Mouse (Mus musculus) T-helper 1 cell (primary cell): ENCODE results near the gene Fam120a.

ENCODE experiments used
- in situ Hi-C: fragments of 300-600 bp; cut with MboI, MseI; formaldehyde crosslinking; loops from one replicate; pipeline ENCODE4 v1.15.1; 2025; ENCODE audit warnings: high pct_unique_total_duplicates

Gene Fam120a

GRCm38 (mm10) chr13:48917113-48917599 is 50.7 kb downstream of the Fam120a start:
- in situ Hi-C loops: loop anchor here (25.0 kb wide), 1 partner anchor 795 kb away; no protein-coding TSS in a partner anchor

GRCm38 (mm10) chr13:48913680-48914079 is 54.1 kb downstream of the Fam120a start:
- in situ Hi-C loops: loop anchor here (25.0 kb wide), 1 partner anchor 799 kb away; no protein-coding TSS in a partner anchor

GRCm38 (mm10) chr13:48913141-48913540 is 54.7 kb downstream of the Fam120a start:
- in situ Hi-C loops: loop anchor here (25.0 kb wide), 1 partner anchor 799 kb away; no protein-coding TSS in a partner anchor

- in situ Hi-C loops: loop anchor here (25.0 kb wide), 1 partner anchor 801 kb away; no protein-coding TSS in a partner anchor
These were observed 56.4 kb downstream of the Fam120a start for GRCm38 (mm10) chr13:48911426-48911825.

GRCm38 (mm10) chr13:48905458-48905857 is 62.4 kb downstream of the Fam120a start:
- in situ Hi-C loops: loop anchor here (25.0 kb wide), 1 partner anchor 807 kb away; no protein-coding TSS in a partner anchor

GRCm38 (mm10) chr13:48895376-48895775 is 72.4 kb downstream of the Fam120a start:
- in situ Hi-C loops: no loop called here

- in situ Hi-C loops: no loop called here
These were observed 77.4 kb downstream of the Fam120a start for GRCm38 (mm10) chr13:48890260-48890960.

- in situ Hi-C loops: no loop called here
These were observed 89.3 kb downstream of the Fam120a start for GRCm38 (mm10) chr13:48878534-48878933.

GRCm38 (mm10) chr13:48877805-48878204 is 90.0 kb downstream of the Fam120a start:
- in situ Hi-C loops: no loop called here

- in situ Hi-C loops: no loop called here
These were observed 95.1 kb downstream of the Fam120a start for GRCm38 (mm10) chr13:48872726-48873125.

GRCm38 (mm10) chr13:48871887-48872606 is 95.8 kb downstream of the Fam120a start:
- in situ Hi-C loops: no loop called here

- in situ Hi-C loops: no loop called here
These were observed 96.8 kb downstream of the Fam120a start, which contains the start of gene Phf2 for GRCm38 (mm10) chr13:48870771-48871731. Phf2 (minus strand) TSS chr13:48871119.

- in situ Hi-C loops: no loop called here
These were observed 97.7 kb downstream of the Fam120a start for GRCm38 (mm10) chr13:48869950-48870770.

- in situ Hi-C loops: no loop called here
These were observed 98.2 kb downstream of the Fam120a start for GRCm38 (mm10) chr13:48869600-48869949.

- in situ Hi-C loops: no loop called here
These were observed 98.7 kb downstream of the Fam120a start for GRCm38 (mm10) chr13:48869088-48869487.

- in situ Hi-C loops: no loop called here
These were observed 103.0 kb downstream of the Fam120a start for GRCm38 (mm10) chr13:48864673-48865356.

GRCm38 (mm10) chr13:48863556-48863955 is 104.3 kb downstream of the Fam120a start:
- in situ Hi-C loops: no loop called here

GRCm38 (mm10) chr13:48861913-48862312 is 105.9 kb downstream of the Fam120a start:
- in situ Hi-C loops: no loop called here

- in situ Hi-C loops: no loop called here
These were observed 109.0 kb downstream of the Fam120a start for GRCm38 (mm10) chr13:48858779-48859178.

GRCm38 (mm10) chr13:48858054-48858453 is 109.8 kb downstream of the Fam120a start:
- in situ Hi-C loops: no loop called here
